Mouse (Mus musculus) intestine, postnatal 0 days (tissue): ENCODE results near the gene Dbi. TPM values are rescaled to one million over a fixed set of nuclear protein-coding genes. Genes with fewer than 3 reads are reported as not detected.

ENCODE experiments used
- ATAC-seq: fragments of 200-750 bp; cut with Nextera tagmentation; 2 replicates; pipeline ENCODE4 v1.8.0; 2017; ENCODE audit warnings: mild to moderate bottlenecking, moderate TSS enrichment, moderate library complexity
- H3K27ac ChIP-seq: fragments of 300-500 bp; sonication (generic); 2 replicates; pipeline ENCODE4 v1.5.1; 2014; ENCODE audit warnings: mild to moderate bottlenecking, low read depth, low read length, moderate library complexity
- H3K27me3 ChIP-seq: fragments of 300-500 bp; sonication (generic); replicated peaks from 2 replicates; pipeline ENCODE4 v1.6.1; 2014; ENCODE audit warnings: low read length, mixed read lengths; ENCODE audit not compliant: control insufficient read depth, insufficient read depth
- H3K36me3 ChIP-seq: fragments of 300-500 bp; sonication (generic); 2 replicates; pipeline ENCODE4 v1.6.1; 2014; ENCODE audit warnings: mild to moderate bottlenecking, moderate library complexity; ENCODE audit not compliant: control insufficient read depth, insufficient read depth
- H3K4me1 ChIP-seq: fragments of 300-500 bp; sonication (generic); replicated peaks from 2 replicates; pipeline ENCODE4 v1.6.1; 2014; ENCODE audit warnings: antibody characterized with exemption, low read length, mixed read lengths; ENCODE audit not compliant: control insufficient read depth, insufficient read depth
- H3K4me2 ChIP-seq: fragments of 300-500 bp; sonication (generic); replicated peaks from 2 replicates; pipeline ENCODE4 v1.6.1; 2014; ENCODE audit warnings: low read depth, mild to moderate bottlenecking, moderate library complexity
- H3K4me3 ChIP-seq: fragments of 300-500 bp; sonication (generic); 2 replicates; pipeline ENCODE4 v1.5.1; 2014; ENCODE audit warnings: low read depth, low read length
- H3K9ac ChIP-seq: fragments of 300-500 bp; sonication (generic); 2 replicates; pipeline ENCODE4 v1.6.1; 2014; ENCODE audit warnings: mild to moderate bottlenecking, low read depth, low read length
- H3K9me3 ChIP-seq: fragments of 300-500 bp; sonication (generic); 2 replicates; pipeline ENCODE4 v1.6.1; 2016; ENCODE audit warnings: mixed run types; ENCODE audit not compliant: control insufficient read depth
- CTCF ChIP-seq: sonication (generic); IDR thresholded peaks from 2 replicates; pipeline ENCODE4 v1.5.1; 2016; ENCODE audit warnings: low read depth, mild to moderate bottlenecking, control low read depth, antibody characterized with exemption, moderate library complexity
- WGBS: fragments of 180-500 bp; shearing (Covaris S2); extraction: QIAGEN DNeasy Blood & Tissue Kit; methylation state at CpG from one replicate; pipeline ENCODE4 v1.1.7; 2014; 5-methylcytosine and 5-hydroxymethylcytosine counted together
- polyA plus RNA-seq: library from polyadenylated mRNA; unstranded; fragments of >200 nt; fragmentation: Nextera tagmentation; extraction: Ambion mirVana; gene quantifications from 2 replicates; pipeline ENCODE4 v1.2.1, GENCODE M21; 2015

Dbi gene
- polyA plus RNA-seq, 1 experiment from 2014 or later: 3,164 TPM

DNA sequence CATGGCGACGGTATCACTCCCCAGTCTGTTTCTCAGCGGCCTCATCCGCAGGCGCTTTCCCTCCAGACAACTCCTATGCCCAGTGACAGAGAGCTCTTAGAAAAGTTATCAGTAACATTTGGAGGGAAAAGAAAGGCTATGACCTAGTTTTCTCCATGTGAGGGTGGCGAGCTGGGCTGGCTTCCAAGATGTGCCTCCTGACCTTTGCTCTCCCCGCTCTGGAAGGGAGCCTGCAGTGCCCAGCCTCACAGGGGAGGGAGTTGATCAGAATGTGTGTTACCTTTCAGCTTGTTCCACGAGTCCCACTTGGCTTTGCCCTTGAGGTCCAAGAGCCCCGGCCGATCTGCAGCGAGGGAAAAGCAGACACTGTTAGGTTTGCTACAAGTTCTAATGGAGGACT lies 4.8 kb downstream of the Dbi start:
- 0 out of 2 replicates have a peak, but pooled peaks cover 3% of the 10 kb centered on the region for H3K4me1 ChIP-seq
- TF ChIP-seq CTCF: no peak
- ATAC-seq: peak; percentile 46
- H3K9ac ChIP-seq: no peak overlapping the region
- no peak overlapping the region for H3K4me3 ChIP-seq
- peak overlapping the region; percentile 74; the same call in 1 of the 2 replicates for H3K4me2 ChIP-seq
- peak overlapping the region; percentile 69 for H3K27ac ChIP-seq
- H3K36me3 ChIP-seq: peaks cover 49% of the 10 kb centered on the region
- no peaks in the 10 kb centered on the region for H3K27me3 ChIP-seq
- WGBS: 43% methylated on average over 11 of the region's 11 CpGs
- H3K9me3 ChIP-seq: no peaks in the 10 kb centered on the region

DNA sequence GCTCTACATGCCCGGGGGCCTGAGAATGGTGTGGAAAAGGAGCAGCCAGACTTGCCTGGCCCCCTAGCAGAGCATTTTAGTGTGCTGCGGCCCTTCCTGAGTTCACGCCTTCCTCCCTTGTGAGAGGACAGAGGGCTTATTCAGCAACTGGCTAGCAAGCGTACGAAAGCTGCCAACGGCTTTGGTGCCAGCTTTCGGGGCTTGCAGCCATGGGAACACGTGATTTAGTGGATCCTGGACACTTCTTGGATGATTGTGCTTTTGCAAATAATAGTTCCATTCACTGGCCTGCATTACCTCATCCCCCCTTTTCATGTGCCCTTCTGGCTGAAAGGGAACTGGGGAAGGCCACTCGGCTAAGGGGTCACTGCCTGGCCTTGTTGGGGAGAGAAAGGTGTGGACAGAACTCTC lies 5.2 kb downstream of the Dbi start:
- no peak overlapping the region for H3K4me3 ChIP-seq
- no peak for ATAC-seq
- 0 out of 2 replicates have a peak, but pooled peaks cover 3% of the 10 kb centered on the region for H3K4me1 ChIP-seq
- peaks cover 49% of the 10 kb centered on the region for H3K36me3 ChIP-seq
- WGBS: 77% methylated on average over 9 of the region's 9 CpGs
- no peaks in the 10 kb centered on the region for H3K27me3 ChIP-seq
- H3K9me3 ChIP-seq: no peaks in the 10 kb centered on the region
- peak overlapping the region; percentile 69; the same call in 1 of the 2 replicates for H3K27ac ChIP-seq
- TF ChIP-seq CTCF: no peak
- H3K9ac ChIP-seq: no peak overlapping the region
- no peak overlapping the region for H3K4me2 ChIP-seq

DNA sequence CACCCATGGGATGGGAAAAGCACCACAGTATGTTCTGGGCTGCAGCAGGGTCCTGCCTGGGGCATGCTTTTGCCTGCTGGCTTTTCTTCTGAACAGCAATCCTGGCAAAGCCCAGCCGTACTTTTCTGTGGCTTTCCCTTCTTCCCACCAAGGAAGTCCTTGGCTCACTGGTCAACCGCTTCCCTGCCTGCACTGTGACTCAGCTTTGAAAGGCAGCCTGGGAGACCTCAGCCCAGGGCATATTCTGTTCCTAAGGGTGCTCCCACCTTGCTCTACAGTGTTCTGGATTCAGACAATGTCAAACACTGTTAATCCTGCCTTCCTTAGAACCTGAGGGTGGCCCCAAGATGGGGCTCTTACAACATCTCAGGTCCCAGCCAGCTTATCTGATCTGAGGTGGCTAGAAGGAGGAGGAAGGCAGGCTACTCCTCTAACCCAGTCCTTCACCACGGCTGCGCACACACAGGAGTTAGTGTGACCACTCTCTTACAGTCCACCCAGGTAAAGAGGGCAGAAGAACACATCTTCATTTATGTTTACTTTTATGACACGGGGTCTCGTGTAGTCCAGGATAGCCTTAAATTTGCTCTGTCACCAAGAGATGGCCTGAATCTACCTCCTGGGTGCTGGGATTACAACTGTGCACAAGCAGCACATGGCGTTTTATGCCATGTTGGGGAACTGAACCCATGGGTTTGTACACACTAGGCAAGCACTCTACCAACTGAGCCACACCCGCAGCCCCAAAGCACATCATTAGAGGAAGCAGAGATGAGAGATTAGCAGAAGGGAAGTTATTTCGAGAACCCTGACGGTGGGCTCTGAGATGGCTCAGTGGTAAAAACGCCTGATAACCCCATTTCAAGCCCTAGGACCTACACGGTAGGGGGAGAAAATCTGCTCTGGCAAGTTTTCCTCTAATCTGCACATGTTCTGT lies 8.4 kb downstream of the Dbi start:
- H3K4me2 ChIP-seq: no peak overlapping the region
- H3K27ac ChIP-seq: peak overlapping the region; percentile 35
- no peak overlapping the region for H3K9ac ChIP-seq
- H3K4me3 ChIP-seq: no peak overlapping the region
- no peaks in the 10 kb centered on the region for H3K27me3 ChIP-seq
- no peak for ATAC-seq
- peaks cover 49% of the 10 kb centered on the region for H3K36me3 ChIP-seq
- H3K4me1 ChIP-seq: 0 out of 2 replicates have a peak, but pooled peaks cover 3% of the 10 kb centered on the region
- TF ChIP-seq CTCF: peak; percentile 40; the same call in 1 of the 2 replicates
- WGBS: 77% methylated on average over 12 of the region's 12 CpGs
- H3K9me3 ChIP-seq: no peaks in the 10 kb centered on the region

DNA sequence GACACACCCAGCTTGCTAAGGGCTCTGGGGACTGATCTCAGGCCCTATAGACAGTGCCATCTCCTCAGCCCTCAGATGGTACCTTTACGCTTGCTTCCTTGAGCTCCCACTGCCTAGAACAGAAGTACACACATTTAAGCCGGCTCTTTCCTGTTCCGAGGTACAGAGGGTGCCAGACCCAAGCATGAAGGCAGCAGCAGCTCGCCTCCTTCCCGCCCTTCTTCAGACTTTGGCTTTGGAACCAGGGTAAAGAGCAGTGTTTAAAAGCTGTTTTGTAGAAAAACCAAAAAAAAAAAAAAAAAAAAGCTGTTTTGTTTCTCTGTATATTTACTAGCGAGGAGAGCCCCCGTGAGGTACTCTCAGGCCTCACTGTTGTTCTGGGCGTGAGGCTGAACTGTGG lies 9.1 kb downstream of the Dbi start:
- H3K27me3 ChIP-seq: no peaks in the 10 kb centered on the region
- no peak overlapping the region for H3K4me3 ChIP-seq
- peak overlapping the region; percentile 35 for H3K27ac ChIP-seq
- no peak overlapping the region for H3K9ac ChIP-seq
- WGBS: 83% methylated on average over 8 of the region's 8 CpGs
- H3K9me3 ChIP-seq: no peaks in the 10 kb centered on the region
- TF ChIP-seq CTCF: no peak
- no peak overlapping the region for H3K4me2 ChIP-seq
- 0 out of 2 replicates have a peak, but pooled peaks cover 3% of the 10 kb centered on the region for H3K4me1 ChIP-seq
- no peak for ATAC-seq
- H3K36me3 ChIP-seq: peaks cover 45% of the 10 kb centered on the region

DNA sequence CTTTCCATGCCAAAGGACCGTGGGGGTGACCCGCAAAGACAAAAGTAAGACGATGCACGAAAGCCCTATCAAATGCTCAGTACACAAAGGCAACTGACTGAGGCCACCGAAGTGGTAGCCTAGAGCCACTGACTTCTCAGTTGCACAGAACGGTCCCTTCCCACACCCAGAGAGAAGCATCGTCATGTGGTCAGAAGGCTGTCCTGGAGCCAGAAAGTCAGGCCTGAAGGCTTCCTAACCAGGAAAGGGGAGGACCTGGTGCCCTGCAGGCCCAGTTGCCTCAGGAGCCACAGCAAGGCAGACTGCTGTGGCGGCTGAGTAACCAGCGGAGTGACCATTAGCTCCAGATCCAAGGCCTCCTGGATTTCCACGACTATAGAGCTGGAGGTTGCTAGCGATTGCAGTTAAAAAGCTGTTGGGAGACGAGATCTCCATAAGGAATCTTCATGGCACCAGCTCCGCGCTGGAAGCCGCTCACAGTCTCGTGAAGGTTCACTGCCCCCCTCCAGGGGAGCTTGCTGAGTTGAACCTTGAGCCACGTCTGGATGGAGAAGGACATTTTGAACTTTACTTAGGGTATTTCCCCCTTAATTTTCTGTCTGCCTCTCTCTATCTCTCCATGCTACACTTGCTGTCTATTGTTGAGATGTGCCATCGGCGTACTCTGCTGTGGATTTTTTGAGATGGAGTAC lies 11.0 kb downstream of the Dbi start:
- ATAC-seq: no peak
- H3K4me3 ChIP-seq: no peak overlapping the region

DNA sequence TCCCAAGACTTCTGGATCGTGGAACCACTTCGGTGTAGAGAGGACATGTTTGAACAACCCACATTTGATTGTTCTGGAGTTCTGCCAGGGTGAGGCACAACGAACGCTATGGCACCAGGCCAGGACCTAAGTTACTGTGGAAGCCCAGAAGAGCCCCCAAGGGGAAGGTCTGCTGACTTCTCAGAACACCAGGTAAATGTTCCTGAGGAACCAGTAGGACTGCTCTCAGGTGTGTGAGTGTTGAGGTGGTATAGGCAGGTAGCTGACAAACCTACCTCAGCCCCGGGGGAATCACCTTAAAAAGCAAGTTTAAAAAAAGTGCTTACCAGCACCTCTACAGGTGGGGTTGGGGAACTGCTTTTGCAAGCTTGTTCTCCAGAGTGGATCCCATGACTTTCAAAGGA lies 15.3 kb downstream of the Dbi start:
- Histone ChIP-seq H3K27ac (no peak overlapping the region), H3K9ac (no peak overlapping the region), H3K27me3 (no peaks in the 10 kb centered on the region), H3K9me3 (no peaks in the 10 kb centered on the region), H3K4me3 (no peak overlapping the region), H3K4me2 (no peak overlapping the region), H3K36me3 (no peaks in the 10 kb centered on the region; the same call in 1 of the 2 replicates), H3K4me1 (0 out of 2 replicates have a peak, but pooled peaks cover 1% of the 10 kb centered on the region)
- WGBS: 54% methylated on average over 5 of the region's 5 CpGs
- peak; percentile 55 for TF ChIP-seq CTCF
- no peak for ATAC-seq

More for the DNA sequence above, 11.0 kb downstream of the Dbi start:
- TF ChIP-seq CTCF: no peak
- Histone ChIP-seq H3K9me3 (no peaks in the 10 kb centered on the region), H3K27me3 (no peaks in the 10 kb centered on the region), H3K4me1 (0 out of 2 replicates have a peak, but pooled peaks cover 3% of the 10 kb centered on the region), H3K36me3 (peaks cover 28% of the 10 kb centered on the region), H3K27ac (no peak overlapping the region), H3K4me2 (no peak overlapping the region), H3K9ac (no peak overlapping the region)
- 88% methylated on average over 19 of the region's 19 CpGs for WGBS
